Mouse (Mus musculus) megakaryocyte, embryonic 14.5 days (primary cell): Measurements from ENCODE around the gene Slc43a3.

Source experiments
- FLI1 ChIP-seq: IDR thresholded peaks from 2 replicates; pipeline ENCODE4 v1.6.1; 2012; ENCODE audit warnings: low read length, inconsistent platforms, mixed read lengths
- GATA1 ChIP-seq: IDR thresholded peaks from 3 replicates; pipeline ENCODE4 v1.6.1; 2012; ENCODE audit warnings: mixed read lengths, low read length, inconsistent platforms, borderline replicate concordance

- no peak for TF ChIP-seq GATA1
- TF ChIP-seq FLI1 = no peak
Measured at GRCm38 (mm10) chr2:84955435-84955834, 19.1 kb downstream of the Slc43a3 start.
